Mouse (Mus musculus): ENCODE measurements around the gene Irak1.

GRCm38 (mm10) chrX:74001024-74001423, 22.7 kb downstream of the Irak1 start:
- TF ChIP-seq CTCF (IDR thresholded peaks at IDR 0.05; ENCODE audit: extremely low read depth, insufficient read depth, insufficient read length, insufficient replicate concordance) (no peak), POLR2A (IDR thresholded peaks at IDR 0.05; ENCODE audit: low read depth, low read length) (no peak)

Measured in spleen, adult 2 months (tissue).